Mouse (Mus musculus) right cerebral cortex, postnatal 4 days (tissue): ENCODE results near the gene Rpia.

ENCODE experiments used
- DNase-seq: peaks from one replicate; pipeline ENCODE4 v3.0.0-alpha.2; 2022

Rpia gene

GRCm38 (mm10) chr6:70747702-70748101 lies 44.3 kb downstream of the Rpia start:
- DNase-seq = no peak

GRCm38 (mm10) chr6:70743902-70744301 lies 48.1 kb downstream of the Rpia start:
- DNase-seq = no peak

- DNase-seq = no peak
These were observed 49.2 kb downstream of the Rpia start for GRCm38 (mm10) chr6:70742833-70743232.

GRCm38 (mm10) chr6:70740535-70740934 lies 51.5 kb downstream of the Rpia start:
- DNase-seq = no peak

GRCm38 (mm10) chr6:70739456-70739855 lies 52.6 kb downstream of the Rpia start:
- no peak for DNase-seq

GRCm38 (mm10) chr6:70735528-70735927 lies 56.5 kb downstream of the Rpia start:
- no peak for DNase-seq

GRCm38 (mm10) chr6:70730828-70731227 lies 61.2 kb downstream of the Rpia start:
- DNase-seq = no peak

GRCm38 (mm10) chr6:70729125-70729524 lies 62.9 kb downstream of the Rpia start:
- DNase-seq = no peak

- no peak for DNase-seq
These were observed 64.8 kb downstream of the Rpia start for GRCm38 (mm10) chr6:70727094-70727721.

GRCm38 (mm10) chr6:70725639-70726038 lies 66.4 kb downstream of the Rpia start:
- no peak for DNase-seq

GRCm38 (mm10) chr6:70724722-70725121 lies 67.3 kb downstream of the Rpia start:
- no peak for DNase-seq

- DNase-seq = no peak
These were observed 69.7 kb downstream of the Rpia start for GRCm38 (mm10) chr6:70722298-70722697.

- no peak for DNase-seq
These were observed 73.3 kb downstream of the Rpia start for GRCm38 (mm10) chr6:70718760-70719159.

- no peak for DNase-seq
These were observed 73.9 kb downstream of the Rpia start for GRCm38 (mm10) chr6:70718164-70718563.

GRCm38 (mm10) chr6:70716701-70717393 lies 75.2 kb downstream of the Rpia start:
- no peak for DNase-seq
